Mouse (Mus musculus) erythroblast, embryonic 14.5 days (primary cell): ENCODE results near the gene Dgke. TPM values are rescaled to one million over a fixed set of nuclear protein-coding genes. Genes with fewer than 3 reads are reported as not detected.
"Not testable (repeated sequence)": the region's sequence is repeated elsewhere in the genome, so short reads cannot be mapped to it uniquely, and the experiment has no call there.

Source experiments
- H3K27me3 ChIP-seq: 2 replicates; pipeline ENCODE4 v1.6.1; 2012; ENCODE audit warnings: inconsistent platforms; ENCODE audit not compliant: control insufficient read depth
- H3K36me3 ChIP-seq: 2 replicates; pipeline ENCODE4 v1.6.1; 2012; ENCODE audit warnings: mild to moderate bottlenecking, inconsistent platforms; ENCODE audit not compliant: control insufficient read depth
- H3K4me1 ChIP-seq: 2 replicates; pipeline ENCODE4 v1.6.1; 2012; ENCODE audit warnings: inconsistent platforms; ENCODE audit not compliant: control insufficient read depth
- H3K4me3 ChIP-seq: replicated peaks from 2 replicates; pipeline ENCODE3; 2012; ENCODE audit warnings: moderate library complexity, mild to moderate bottlenecking, inconsistent platforms
- H3K9me3 ChIP-seq: 2 replicates; pipeline ENCODE4 v1.6.1; 2012; ENCODE audit warnings: low read length, inconsistent platforms, mixed read lengths; ENCODE audit not compliant: control insufficient read depth
- GATA1 ChIP-seq: IDR thresholded peaks from 2 replicates; pipeline ENCODE4 v1.6.1; 2012; ENCODE audit warnings: low read length, inconsistent platforms, mixed read lengths
- TAL1 ChIP-seq: IDR thresholded peaks from 3 replicates; pipeline ENCODE4 v1.6.1; 2012; ENCODE audit warnings: low read length, inconsistent platforms, mixed read lengths
- polyA plus RNA-seq: library from polyadenylated mRNA; stranded (reverse); fragments of >175 nt; gene quantifications from 2 replicates; pipeline ENCODE4 v1.2.3, GENCODE M21; 2012

Dgke gene
- polyA plus RNA-seq, 1 experiment: not detected

DNA sequence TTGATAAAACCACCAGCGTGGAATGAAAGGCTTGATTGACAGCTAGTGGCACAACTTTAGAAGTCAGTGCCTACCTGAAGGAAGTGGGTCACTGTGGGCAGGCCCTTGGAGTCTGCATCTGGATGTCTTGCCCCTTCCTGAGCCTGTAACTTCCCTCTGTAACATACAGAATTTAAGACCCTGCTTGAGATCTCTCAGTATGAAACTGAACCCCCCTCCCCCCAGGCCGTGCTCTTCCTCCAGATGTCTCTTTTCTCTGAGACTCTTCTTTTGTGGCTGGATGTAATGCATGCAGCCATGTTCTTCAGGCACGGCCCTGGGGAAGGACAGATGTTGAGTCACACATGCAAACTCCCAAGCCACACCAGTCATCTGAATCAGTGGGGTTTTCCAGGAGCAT, 28.7 kb upstream of the Dgke start:
- no peaks in the 10 kb centered on the region for H3K9me3 ChIP-seq
- no peak overlapping the region for H3K4me3 ChIP-seq
- H3K36me3 ChIP-seq: no peaks in the 10 kb centered on the region
- peaks cover 1% of the 10 kb centered on the region for H3K4me1 ChIP-seq
- H3K27me3 ChIP-seq: no peaks in the 10 kb centered on the region
- TF ChIP-seq TAL1 (no peak), GATA1 (no peak)

DNA sequence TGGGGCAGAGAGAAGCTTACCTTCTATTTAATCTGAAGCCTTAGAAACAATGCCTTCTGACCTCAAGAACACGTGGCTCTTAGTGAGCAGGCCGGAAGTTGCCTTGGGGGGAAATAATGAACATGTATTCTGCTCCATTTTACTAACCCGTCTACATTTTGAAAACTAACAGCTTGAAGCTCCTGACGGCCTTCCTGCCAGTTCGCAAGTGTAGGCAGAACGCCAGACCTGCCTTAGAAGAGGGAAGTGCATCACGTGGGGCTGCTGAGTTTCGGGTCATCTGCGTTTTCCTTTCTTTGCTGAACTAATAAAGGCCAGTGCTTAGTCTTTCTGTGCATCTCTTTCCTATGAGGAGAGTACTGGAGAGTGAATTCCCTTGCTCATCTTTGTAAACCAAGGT, 26.1 kb upstream of the Dgke start:
- Histone ChIP-seq H3K9me3 (no peaks in the 10 kb centered on the region), H3K4me3 (no peak overlapping the region), H3K36me3 (no peaks in the 10 kb centered on the region), H3K4me1 (no peaks in the 10 kb centered on the region), H3K27me3 (no peaks in the 10 kb centered on the region)
- TF ChIP-seq GATA1 (no peak), TAL1 (no peak)

DNA sequence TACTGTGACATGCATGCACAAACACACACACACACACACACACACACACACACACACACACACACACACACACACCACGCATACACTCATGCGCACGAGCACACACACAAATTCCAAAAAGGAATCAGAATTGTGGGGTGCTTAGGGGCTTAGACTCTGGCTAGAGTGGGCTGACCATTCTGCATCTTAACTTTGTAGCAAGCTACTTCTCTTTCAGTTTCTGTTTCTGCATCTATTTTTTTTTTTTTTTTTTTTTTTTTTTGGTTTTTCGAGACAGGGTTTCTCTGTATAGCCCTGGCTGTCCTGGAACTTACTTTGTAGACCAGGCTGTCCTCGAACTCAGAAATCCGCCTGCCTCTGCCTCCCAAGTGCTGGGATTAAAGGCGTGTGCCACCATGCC, 23.7 kb upstream of the Dgke start:
- H3K27me3 ChIP-seq, H3K4me1 ChIP-seq, H3K4me3 ChIP-seq, H3K9me3 ChIP-seq, H3K36me3 ChIP-seq: not testable (repeated sequence)

DNA sequence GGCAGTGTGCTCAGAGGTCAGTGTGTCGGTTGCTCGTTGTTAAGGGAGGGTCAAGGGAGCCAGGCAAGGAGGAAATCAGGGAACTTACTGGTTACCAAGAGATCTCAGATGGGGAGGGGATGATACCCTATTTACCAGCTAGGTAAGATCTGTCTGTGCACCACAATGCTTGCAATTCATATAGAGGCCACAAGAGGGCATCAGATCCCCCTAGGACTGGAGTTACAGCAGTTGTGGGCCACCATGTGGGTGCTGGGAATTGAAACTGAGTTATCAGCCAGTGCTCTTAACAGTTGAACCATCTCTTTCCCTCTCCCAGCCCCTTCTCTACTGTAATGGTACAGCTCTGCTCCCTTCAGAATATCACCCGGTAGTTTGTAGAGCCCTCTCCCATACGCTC, 22.1 kb upstream of the Dgke start:
- Histone ChIP-seq H3K36me3 (no peaks in the 10 kb centered on the region), H3K4me1 (no peaks in the 10 kb centered on the region), H3K27me3 (no peaks in the 10 kb centered on the region), H3K4me3 (no peak overlapping the region), H3K9me3 (no peaks in the 10 kb centered on the region)
- TF ChIP-seq TAL1 (no peak), GATA1 (no peak)

DNA sequence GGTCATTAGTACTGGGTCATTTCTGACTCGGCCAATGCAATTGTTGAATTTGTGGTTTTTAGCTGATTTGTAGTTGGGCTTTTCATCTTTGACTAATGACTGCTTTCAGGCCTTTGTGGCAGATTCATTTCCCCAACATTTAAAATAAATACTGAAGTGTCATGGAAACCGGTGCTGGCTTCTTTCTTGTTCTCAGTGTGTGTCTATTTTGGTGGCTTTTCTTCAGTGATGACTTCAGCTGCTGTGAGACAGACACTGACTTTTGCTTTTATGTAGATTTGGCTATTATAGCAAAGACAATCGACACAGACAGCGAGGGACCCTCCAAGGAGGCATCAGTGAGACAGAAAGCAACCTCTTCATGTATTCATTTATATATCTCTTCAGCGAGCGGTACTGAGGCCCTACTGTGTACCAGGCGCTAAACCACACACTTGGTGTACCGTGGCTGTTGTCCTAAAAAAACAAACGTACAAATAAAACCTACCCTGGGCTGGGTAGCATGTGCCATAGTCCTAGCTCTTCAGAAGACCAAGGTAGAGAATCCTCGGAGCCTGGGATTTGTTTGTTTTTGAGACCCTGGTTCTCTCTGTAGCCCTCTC, 19.7 kb upstream of the Dgke start:
- TF ChIP-seq GATA1: no peak
- TF ChIP-seq TAL1: no peak
- Histone ChIP-seq H3K27me3 (no peaks in the 10 kb centered on the region), H3K9me3 (no peaks in the 10 kb centered on the region)

DNA sequence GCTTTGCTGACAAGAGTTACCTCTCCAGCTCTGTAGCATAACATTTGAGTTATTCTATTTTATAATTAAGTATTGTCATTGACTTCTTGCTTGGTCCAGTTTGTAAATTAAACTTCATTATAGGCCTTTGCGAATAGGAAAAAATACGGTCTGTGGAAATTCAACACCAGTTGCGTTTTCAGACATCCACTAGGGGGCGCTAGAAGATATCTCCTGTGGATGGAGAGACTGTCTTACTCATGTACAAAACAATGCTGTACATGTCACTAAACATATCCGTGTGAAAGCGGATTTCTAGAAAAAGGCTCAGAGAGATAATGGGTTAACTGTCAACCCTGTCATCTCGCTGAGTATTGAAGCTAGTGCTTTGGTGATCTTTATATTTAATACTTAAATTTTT, 18.0 kb upstream of the Dgke start:
- no peaks in the 10 kb centered on the region for H3K9me3 ChIP-seq
- no peaks in the 10 kb centered on the region for H3K36me3 ChIP-seq
- TF ChIP-seq GATA1 (no peak), TAL1 (no peak)
- no peaks in the 10 kb centered on the region for H3K27me3 ChIP-seq
- H3K4me1 ChIP-seq: no peaks in the 10 kb centered on the region
- no peak overlapping the region for H3K4me3 ChIP-seq

More for the DNA sequence above, 19.7 kb upstream of the Dgke start:
- no peaks in the 10 kb centered on the region for H3K36me3 ChIP-seq
- no peak overlapping the region for H3K4me3 ChIP-seq
- no peaks in the 10 kb centered on the region for H3K4me1 ChIP-seq

DNA sequence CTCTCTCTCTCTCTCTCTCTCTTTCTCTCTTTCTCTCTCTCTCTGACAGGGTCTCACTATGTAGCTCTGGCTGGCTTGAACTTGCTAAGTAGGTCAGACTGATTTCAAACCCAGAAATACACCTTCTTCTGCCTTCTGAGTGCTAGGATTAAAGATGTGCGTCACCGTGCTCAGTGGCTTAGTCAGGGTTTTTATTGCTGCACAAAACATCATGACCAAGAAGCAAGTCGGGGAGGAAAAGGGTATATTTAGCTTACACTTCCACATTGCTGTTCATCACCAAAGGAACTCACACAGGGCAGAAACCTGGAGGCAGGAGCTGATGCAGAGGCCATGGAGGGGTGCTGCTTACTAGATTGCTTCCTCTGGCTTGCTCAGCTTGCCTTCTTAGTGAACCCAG, 16.0 kb upstream of the Dgke start:
- H3K36me3 ChIP-seq, H3K4me1 ChIP-seq, H3K9me3 ChIP-seq, H3K4me3 ChIP-seq, H3K27me3 ChIP-seq: not testable (repeated sequence)

DNA sequence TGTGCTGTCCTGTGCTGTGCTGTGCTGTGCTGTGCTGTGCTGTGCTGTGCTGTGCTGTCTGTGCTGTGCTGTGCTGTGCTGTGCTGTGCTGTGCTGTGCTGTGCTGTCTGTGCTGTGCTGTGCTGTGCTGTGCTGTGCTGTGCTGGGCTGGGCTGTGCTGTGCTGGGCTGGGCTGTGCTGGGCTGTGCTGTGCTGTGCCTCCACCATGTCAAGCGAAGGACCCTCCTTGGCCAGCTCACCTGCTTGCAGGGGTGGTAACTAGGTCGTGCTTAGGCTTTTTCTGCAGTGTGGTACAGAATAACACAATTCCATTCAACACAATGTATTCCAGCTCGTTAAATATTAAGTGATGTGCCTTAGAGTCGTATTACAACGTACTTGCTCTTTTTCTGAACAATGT, 15.3 kb upstream of the Dgke start:
- not testable (repeated sequence) for H3K36me3 ChIP-seq, H3K4me3 ChIP-seq, H3K27me3 ChIP-seq, H3K9me3 ChIP-seq, H3K4me1 ChIP-seq

DNA sequence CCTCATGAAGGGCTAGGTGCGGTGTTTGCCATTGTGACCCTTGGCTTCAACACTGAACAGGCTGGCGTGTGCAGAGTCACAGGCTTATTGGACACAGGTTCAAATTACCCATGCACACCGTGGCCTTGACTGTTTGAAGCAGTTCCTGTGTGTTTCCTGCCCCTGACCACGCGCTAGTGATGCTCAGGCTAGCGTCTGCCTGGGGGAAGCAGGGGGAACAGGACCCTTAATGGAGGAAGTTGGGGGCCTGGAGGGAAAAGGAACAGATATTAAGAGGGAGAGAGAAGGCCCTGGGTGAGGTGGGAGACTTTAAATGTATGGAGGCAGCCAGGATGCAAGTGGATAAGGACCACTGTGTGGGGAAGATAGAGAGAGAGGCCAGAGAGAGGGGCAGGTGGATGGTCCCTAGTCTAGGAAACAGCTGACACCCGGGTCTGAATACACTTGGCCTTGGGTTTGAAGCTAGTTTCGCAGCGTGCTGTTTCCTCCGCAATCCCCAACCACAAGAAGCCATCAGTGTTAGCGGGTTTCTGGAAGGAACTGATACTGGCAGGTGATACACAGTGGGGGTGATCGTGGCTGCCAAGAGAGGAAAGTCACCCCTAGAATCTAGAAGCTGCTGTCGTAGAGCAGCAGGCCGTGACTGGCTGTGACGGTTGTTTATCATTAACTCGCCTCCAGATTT, 12.5 kb upstream of the Dgke start:
- no peaks in the 10 kb centered on the region for H3K9me3 ChIP-seq
- no peak overlapping the region for H3K4me3 ChIP-seq
- H3K36me3 ChIP-seq: no peaks in the 10 kb centered on the region
- TF ChIP-seq GATA1 (no peak), TAL1 (no peak)
- H3K4me1 ChIP-seq: no peaks in the 10 kb centered on the region
- H3K27me3 ChIP-seq: no peaks in the 10 kb centered on the region; the same call in 1 of the 2 replicates

DNA sequence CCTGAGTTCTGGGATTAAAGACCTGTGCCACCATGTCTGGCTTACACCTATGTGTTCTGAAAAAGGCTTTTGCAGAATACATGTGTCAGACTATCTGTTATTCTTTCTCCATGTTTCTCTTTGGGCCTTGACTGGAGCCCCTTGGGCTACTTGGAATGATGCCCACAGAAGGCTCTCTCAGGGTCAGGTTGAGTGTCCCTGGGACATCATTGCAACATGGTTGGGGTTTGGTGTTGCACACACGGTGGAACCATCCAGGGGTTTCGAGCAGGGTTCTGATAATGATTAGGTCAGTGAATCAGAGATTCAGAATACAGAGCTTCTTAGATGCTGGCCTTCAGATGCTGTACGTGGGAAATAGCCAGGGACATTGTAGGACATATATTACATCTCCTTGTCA, 11.7 kb upstream of the Dgke start:
- TF ChIP-seq TAL1 (no peak), GATA1 (no peak)
- H3K36me3 ChIP-seq: no peaks in the 10 kb centered on the region
- no peaks in the 10 kb centered on the region for H3K4me1 ChIP-seq

More for the DNA sequence above, 11.7 kb upstream of the Dgke start:
- Histone ChIP-seq H3K4me3 (no peak overlapping the region), H3K27me3 (no peaks in the 10 kb centered on the region; the same call in 1 of the 2 replicates), H3K9me3 (no peaks in the 10 kb centered on the region)
